Mouse (Mus musculus) heart, embryonic 11.5 days (tissue): ENCODE data around the gene Atp6v0c. TPM values are rescaled to one million over a fixed set of nuclear protein-coding genes. Genes with fewer than 3 reads are reported as not detected.

Experiments used
- ATAC-seq: fragments of 200-750 bp; cut with Nextera tagmentation; replicated peaks from 2 replicates; pipeline ENCODE4 v1.8.0; 2017; ENCODE audit warnings: moderate library complexity; ENCODE audit not compliant: insufficient number of reproducible peaks, low FRiP score, low TSS enrichment
- H3K27ac ChIP-seq: fragments of 300-500 bp; sonication (generic); 2 replicates; pipeline ENCODE4 v1.5.1; 2014; ENCODE audit warnings: mild to moderate bottlenecking, low read depth, low read length
- H3K27me3 ChIP-seq: fragments of 300-500 bp; sonication (generic); 2 replicates; pipeline ENCODE4 v1.6.1; 2014; ENCODE audit warnings: mild to moderate bottlenecking, low read length, mixed read lengths; ENCODE audit not compliant: control insufficient read depth, insufficient read depth
- H3K36me3 ChIP-seq: fragments of 300-500 bp; sonication (generic); 2 replicates; pipeline ENCODE4 v1.6.1; 2014; ENCODE audit warnings: mild to moderate bottlenecking, low read length, moderate library complexity, mixed read lengths; ENCODE audit not compliant: control insufficient read depth, insufficient read depth
- H3K4me1 ChIP-seq: fragments of 300-500 bp; sonication (generic); 2 replicates; pipeline ENCODE4 v1.6.1; 2014; ENCODE audit warnings: low read length; ENCODE audit not compliant: control insufficient read depth, insufficient read depth
- H3K4me2 ChIP-seq: fragments of 300-500 bp; sonication (generic); 2 replicates; pipeline ENCODE4 v1.6.1; 2014; ENCODE audit warnings: mild to moderate bottlenecking, moderate library complexity
- H3K4me3 ChIP-seq: fragments of 300-500 bp; sonication (generic); 2 replicates; pipeline ENCODE4 v1.5.1; 2014; ENCODE audit warnings: low read depth, low read length
- H3K9ac ChIP-seq: fragments of 300-500 bp; sonication (generic); 2 replicates; pipeline ENCODE4 v1.6.1; 2014; ENCODE audit warnings: mild to moderate bottlenecking, low read depth, low read length, moderate library complexity
- H3K9me3 ChIP-seq: fragments of 300-500 bp; sonication (generic); replicated peaks from 2 replicates; pipeline ENCODE4 v1.6.1; 2016; ENCODE audit warnings: low read length; ENCODE audit not compliant: control insufficient read depth
- WGBS: fragments of 180-500 bp; shearing (Covaris S2); extraction: QIAGEN DNeasy Blood & Tissue Kit; methylation state at CpG from one replicate; pipeline ENCODE4 v1.1.7; 2014; ENCODE audit not compliant: insufficient replicate concordance; 5-methylcytosine and 5-hydroxymethylcytosine counted together
- polyA plus RNA-seq: library from polyadenylated mRNA; unstranded; fragments of >200 nt; fragmentation: Nextera tagmentation; extraction: Ambion mirVana; gene quantifications from 2 replicates; pipeline ENCODE4 v1.2.1, GENCODE M21; 2014

Gene Atp6v0c
- polyA plus RNA-seq, 1 experiment from 2014 or later: 552 TPM

GRCm38 (mm10) chr17:24167120-24167519, 2.4 kb downstream of the Atp6v0c start:
- Histone ChIP-seq H3K9ac (no peak overlapping the region), H3K4me3 (no peak overlapping the region), H3K36me3 (peaks cover 8% of the 10 kb centered on the region), H3K4me1 (peaks cover 20% of the 10 kb centered on the region), H3K27me3 (no peaks in the 10 kb centered on the region), H3K9me3 (no peaks in the 10 kb centered on the region), H3K4me2 (no peak overlapping the region), H3K27ac (no peak overlapping the region)
- ATAC-seq: no peak
- whole genome bisulfite sequencing: 88% methylated on average over 6 of the region's 6 CpGs

GRCm38 (mm10) chr17:24164566-24165259, 4.8 kb downstream of the Atp6v0c start:
- Histone ChIP-seq H3K27ac (no peak overlapping the region), H3K4me1 (peaks cover 13% of the 10 kb centered on the region), H3K36me3 (peaks cover 8% of the 10 kb centered on the region), H3K4me2 (no peak overlapping the region), H3K4me3 (no peak overlapping the region), H3K27me3 (no peaks in the 10 kb centered on the region), H3K9ac (no peak overlapping the region), H3K9me3 (no peaks in the 10 kb centered on the region)
- ATAC-seq: no peak
- 74% methylated on average over 11 of the region's 11 CpGs for WGBS

- under 1% methylated on average over 47 of the region's 47 CpGs for WGBS
- H3K4me3 ChIP-seq: peak within 1 kb of the TSS; percentile 82
- H3K27ac ChIP-seq: peak within 1 kb of the TSS; percentile 84
- H3K27me3 ChIP-seq: no peaks in the 10 kb centered on the region
- peak; percentile 84 for ATAC-seq
- no peaks in the 10 kb centered on the region for H3K9me3 ChIP-seq
- peak within 1 kb of the TSS; percentile 99 for H3K4me2 ChIP-seq
- H3K9ac ChIP-seq: peak within 1 kb of the TSS; percentile 90
- peaks cover 12% of the 10 kb centered on the region for H3K4me1 ChIP-seq
- H3K36me3 ChIP-seq: peaks cover 8% of the 10 kb centered on the region
Observed at GRCm38 (mm10) chr17:24163176-24163962, 6.1 kb downstream of the Atp6v0c start, which contains the start of gene Amdhd2. Amdhd2 (minus strand) TSS chr17:24163766.

- peak overlapping the region; percentile 90 for H3K9ac ChIP-seq
- peaks cover 6% of the 10 kb centered on the region for H3K4me1 ChIP-seq
- H3K9me3 ChIP-seq: no peaks in the 10 kb centered on the region
- peak overlapping the region; percentile 99 for H3K4me2 ChIP-seq
- H3K36me3 ChIP-seq: peaks cover 8% of the 10 kb centered on the region
- H3K27ac ChIP-seq: peak overlapping the region; percentile 84; the same call in 1 of the 2 replicates
- peak overlapping the region; percentile 82 for H3K4me3 ChIP-seq
- ATAC-seq: no peak
- no peaks in the 10 kb centered on the region for H3K27me3 ChIP-seq
- WGBS: 9% methylated on average over 17 of the region's 17 CpGs
Observed at GRCm38 (mm10) chr17:24162584-24163175, 6.8 kb downstream of the Atp6v0c start.

- no peaks in the 10 kb centered on the region for H3K9me3 ChIP-seq
- peaks cover 3% of the 10 kb centered on the region; the same call in 1 of the 2 replicates for H3K36me3 ChIP-seq
- 79% methylated on average over 5 of the region's 5 CpGs for WGBS
- no peak overlapping the region for H3K4me3 ChIP-seq
- H3K4me2 ChIP-seq: no peak overlapping the region
- no peaks in the 10 kb centered on the region for H3K27me3 ChIP-seq
- no peak overlapping the region for H3K9ac ChIP-seq
- peaks cover 4% of the 10 kb centered on the region for H3K4me1 ChIP-seq
- no peak overlapping the region for H3K27ac ChIP-seq
- no peak for ATAC-seq
Observed at GRCm38 (mm10) chr17:24161466-24161865, 8.0 kb downstream of the Atp6v0c start.

GRCm38 (mm10) chr17:24157526-24157925, 12.0 kb downstream of the Atp6v0c start:
- Histone ChIP-seq H3K9me3 (no peaks in the 10 kb centered on the region), H3K27me3 (no peaks in the 10 kb centered on the region), H3K4me3 (no peak overlapping the region), H3K4me2 (no peak overlapping the region), H3K9ac (no peak overlapping the region), H3K36me3 (peaks cover 2% of the 10 kb centered on the region; the same call in 1 of the 2 replicates), H3K27ac (no peak overlapping the region), H3K4me1 (peaks cover under 1% of the 10 kb centered on the region)
- no peak for ATAC-seq
- 89% methylated on average over 4 of the region's 4 CpGs for WGBS

- no peaks in the 10 kb centered on the region for H3K9me3 ChIP-seq
- no peak overlapping the region for H3K9ac ChIP-seq
- H3K4me3 ChIP-seq: no peak overlapping the region
- H3K4me1 ChIP-seq: peaks cover 3% of the 10 kb centered on the region; the same call in 1 of the 2 replicates
- peaks cover 2% of the 10 kb centered on the region; the same call in 1 of the 2 replicates for H3K36me3 ChIP-seq
- H3K4me2 ChIP-seq: no peak overlapping the region
- no peak for ATAC-seq
- WGBS: 84% methylated on average over 6 of the region's 6 CpGs
- no peak overlapping the region for H3K27ac ChIP-seq
- no peaks in the 10 kb centered on the region for H3K27me3 ChIP-seq
Observed at GRCm38 (mm10) chr17:24157121-24157520, 12.4 kb downstream of the Atp6v0c start.

GRCm38 (mm10) chr17:24156394-24156793, 13.1 kb downstream of the Atp6v0c start:
- Histone ChIP-seq H3K27ac (no peak overlapping the region), H3K9me3 (no peaks in the 10 kb centered on the region), H3K4me2 (no peak overlapping the region), H3K4me1 (peaks cover 7% of the 10 kb centered on the region), H3K36me3 (peaks cover 2% of the 10 kb centered on the region; the same call in 1 of the 2 replicates), H3K27me3 (no peaks in the 10 kb centered on the region), H3K4me3 (no peak overlapping the region), H3K9ac (no peak overlapping the region; the same call in 1 of the 2 replicates)
- 81% methylated on average over 3 of the region's 3 CpGs for WGBS
- ATAC-seq: no peak
